In the genomic region with DNA sequence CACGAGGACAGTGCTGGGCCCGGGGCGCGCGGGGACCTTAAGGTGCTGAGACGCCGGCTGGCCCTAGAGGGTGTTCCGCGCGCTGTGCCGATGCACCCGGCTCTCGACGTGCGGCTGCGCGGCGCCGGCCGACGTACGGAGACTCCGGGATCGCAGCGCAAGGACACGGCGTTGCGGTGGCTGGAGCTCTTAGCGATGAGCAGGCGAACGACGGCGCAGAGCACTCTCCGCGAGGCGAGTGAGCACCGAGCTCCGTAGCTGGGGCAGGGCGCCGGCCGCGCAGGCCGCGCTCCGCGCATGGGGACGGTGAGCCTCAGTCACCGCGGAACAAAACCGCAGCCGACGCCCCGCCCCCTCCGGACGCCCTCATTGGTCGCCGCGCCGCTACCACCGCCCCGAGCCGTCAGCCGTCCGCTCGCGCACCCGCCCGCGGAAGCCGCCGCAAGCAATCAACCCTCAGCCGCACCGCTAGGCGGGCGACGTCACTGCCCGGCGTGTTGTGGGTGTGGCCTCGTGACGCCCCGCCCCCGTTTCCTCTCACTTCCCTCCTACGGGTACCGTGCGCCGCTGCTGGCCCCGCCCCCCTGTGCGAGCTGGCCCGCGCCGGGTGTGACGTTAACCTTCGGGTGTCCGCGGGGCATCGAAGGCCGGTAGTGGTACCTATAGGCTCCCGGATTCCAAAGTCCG, we compare ENCODE assay signal across 1 mouse cellular context.
TF ChIP-seq lines count a peak whose summit lies in the region.

Fam53a (minus strand) TSS at position 335 of the 687 bp plus-strand sequence.
Gm9903 (plus strand) TSS at position 625 of the 687 bp plus-strand sequence.

TF ChIP-seq in MEL, 35 proteins besides CTCF, POLR2A, EP300 and RAD21 (continued from another document):
- TF ChIP-seq MYC (IDR thresholded peaks at IDR 0.05; ENCODE audit: low read depth, low read length) (peak; percentile 48; the same call in 1 of the 2 replicates), SIN3A (IDR thresholded peaks at IDR 0.05; ENCODE audit: low read length) (peak; percentile 84), MYB (IDR thresholded peaks at IDR 0.05; ENCODE audit: low read depth, low read length) (no peak), ZKSCAN1 (IDR thresholded peaks at IDR 0.05; ENCODE audit: low read depth, low read length) (0 out of 2 replicates have a peak, but pooled peaks have one; percentile 7), ETS1 (IDR thresholded peaks at IDR 0.05; ENCODE audit: low read depth, low read length) (peak; percentile 34; the same call in 1 of the 2 replicates), SMC3 (IDR thresholded peaks at IDR 0.05; ENCODE audit: low read depth, low read length) (no peak), TAL1 (IDR thresholded peaks at IDR 0.05; ENCODE audit: low read length) (no peak), BHLHE40 (IDR thresholded peaks at IDR 0.05; ENCODE audit: borderline replicate concordance, low read depth, low read length) (no peak), ZNF384 (IDR thresholded peaks at IDR 0.05; ENCODE audit: low read depth, low read length) (no peak), ELF1 (IDR thresholded peaks at IDR 0.05; ENCODE audit: low read depth, low read length) (peak; percentile 79), KAT2A (conservative IDR thresholded peaks at IDR 0.05; ENCODE audit: low read depth, low read length) (peak; percentile 61; the same call in 1 of the 2 replicates), E2F4 (IDR thresholded peaks at IDR 0.05; ENCODE audit: borderline replicate concordance, low read depth, low read length) (peak; percentile 56; the same call in 1 of the 2 replicates), TCF12 (IDR thresholded peaks at IDR 0.05; ENCODE audit: low read depth, low read length) (peak; percentile 67), MAZ (IDR thresholded peaks at IDR 0.05; ENCODE audit: low read depth, low read length) (peak; percentile 48; the same call in 1 of the 2 replicates), MEF2A (IDR thresholded peaks at IDR 0.05; ENCODE audit: extremely low read depth, insufficient replicate concordance, low read depth, low read length, poor library complexity, severe bottlenecking) (no peak; the same call in 1 of the 2 replicates), POLR2AphosphoS2 (IDR thresholded peaks at IDR 0.05; ENCODE audit: low read length) (peak; percentile 98)
TF ChIP-seq in MEL: peak in this region for 24.
